Mouse (Mus musculus) liver, embryonic 16.5 days (tissue): ENCODE measurements around the gene Elmod1. TPM values are rescaled to one million over a fixed set of nuclear protein-coding genes. Genes with fewer than 3 reads are reported as not detected.
"Not testable (repeated sequence)": the region's sequence is repeated elsewhere in the genome, so short reads cannot be mapped to it uniquely, and the experiment has no call there.

Experiments used
- ATAC-seq: fragments of 200-750 bp; cut with Nextera tagmentation; 2 replicates; pipeline ENCODE4 v1.8.0; 2017; ENCODE audit warnings: low read depth, mild to moderate bottlenecking, moderate number of reproducible peaks, moderate library complexity
- H3K27ac ChIP-seq: fragments of 300-500 bp; sonication (generic); 2 replicates; pipeline ENCODE4 v1.5.1; 2014; ENCODE audit warnings: mild to moderate bottlenecking, low read length
- H3K27me3 ChIP-seq: fragments of 300-500 bp; sonication (generic); 2 replicates; pipeline ENCODE4 v1.6.1; 2014; ENCODE audit warnings: low read depth, low read length, mixed read lengths; ENCODE audit not compliant: control insufficient read depth, insufficient read depth
- H3K36me3 ChIP-seq: fragments of 300-500 bp; sonication (generic); 2 replicates; pipeline ENCODE4 v1.6.1; 2014; ENCODE audit warnings: mild to moderate bottlenecking; ENCODE audit not compliant: control insufficient read depth, insufficient read depth
- H3K4me1 ChIP-seq: fragments of 300-500 bp; sonication (generic); 2 replicates; pipeline ENCODE4 v1.6.1; 2014; ENCODE audit warnings: low read depth, low read length, mixed read lengths; ENCODE audit not compliant: control insufficient read depth
- H3K4me2 ChIP-seq: fragments of 300-500 bp; sonication (generic); 2 replicates; pipeline ENCODE4 v1.6.1; 2014; ENCODE audit warnings: low read depth, low read length, mixed read lengths
- H3K4me3 ChIP-seq: fragments of 300-500 bp; sonication (generic); 2 replicates; pipeline ENCODE4 v1.5.1; 2014; ENCODE audit warnings: low read depth, mild to moderate bottlenecking, low read length
- H3K9ac ChIP-seq: fragments of 300-500 bp; sonication (generic); 2 replicates; pipeline ENCODE4 v1.6.1; 2014; ENCODE audit warnings: low read depth, low read length
- H3K9me3 ChIP-seq: fragments of 300-500 bp; sonication (generic); replicated peaks from 2 replicates; pipeline ENCODE4 v1.6.1; 2016; ENCODE audit warnings: low read length; ENCODE audit not compliant: control insufficient read depth
- whole genome bisulfite sequencing: fragments of 180-500 bp; shearing (Covaris S2); extraction: QIAGEN DNeasy Blood & Tissue Kit; methylation state at CpG from one replicate; pipeline ENCODE4 v1.1.7; 2014; ENCODE audit not compliant: insufficient replicate concordance; 5-methylcytosine and 5-hydroxymethylcytosine counted together
- polyA plus RNA-seq: library from polyadenylated mRNA; unstranded; fragments of >200 nt; fragmentation: Nextera tagmentation; extraction: Ambion mirVana; gene quantifications from 2 replicates; pipeline ENCODE4 v1.2.1, GENCODE M21; 2015

The Elmod1 gene
- polyA plus RNA-seq: 0.12 TPM in 1 of 2 replicates, not detected in the other

- no peaks in the 10 kb centered on the region for H3K4me1 ChIP-seq
- H3K27me3 ChIP-seq: peaks cover 32% of the 10 kb centered on the region
- H3K4me2 ChIP-seq: peak within 1 kb of the TSS; percentile 47
- ATAC-seq: no peak
- H3K9ac ChIP-seq: no peak within 1 kb of the TSS
- peak within 1 kb of the TSS; percentile 34 for H3K4me3 ChIP-seq
- H3K27ac ChIP-seq: no peak within 1 kb of the TSS
- H3K36me3 ChIP-seq: no peaks in the 10 kb centered on the region
- WGBS: under 1% methylated on average over 36 of the region's 36 CpGs
- no peaks in the 10 kb centered on the region for H3K9me3 ChIP-seq
Observed at GRCm38 (mm10) chr9:53975122-53975518, at the start of gene Elmod1. TSS of gene Elmod1 (minus strand) at chr9:53975301.

- WGBS: 31% methylated on average over 3 of the region's 3 CpGs
- H3K9me3 ChIP-seq: no peaks in the 10 kb centered on the region
- no peaks in the 10 kb centered on the region for H3K36me3 ChIP-seq
- H3K4me1 ChIP-seq: no peaks in the 10 kb centered on the region
- no peak overlapping the region for H3K27ac ChIP-seq
- no peak overlapping the region for H3K4me2 ChIP-seq
- no peak overlapping the region for H3K4me3 ChIP-seq
- no peaks in the 10 kb centered on the region for H3K27me3 ChIP-seq
- ATAC-seq: no peak
- H3K9ac ChIP-seq: no peak overlapping the region
Observed at GRCm38 (mm10) chr9:54022795-54023194, 47.7 kb upstream of the Elmod1 start.

- no peak overlapping the region for H3K9ac ChIP-seq
- H3K4me2 ChIP-seq: no peak overlapping the region
- 38% methylated on average over 1 of the region's 1 CpGs for WGBS
Observed at GRCm38 (mm10) chr9:53994528-53994927, 19.4 kb upstream of the Elmod1 start.

GRCm38 (mm10) chr9:53992567-53992966 is 17.5 kb upstream of the Elmod1 start:
- H3K27me3 ChIP-seq, ATAC-seq, H3K4me1 ChIP-seq, H3K36me3 ChIP-seq, H3K4me3 ChIP-seq, H3K9ac ChIP-seq, H3K27ac ChIP-seq, H3K4me2 ChIP-seq, H3K9me3 ChIP-seq: not testable (repeated sequence)

More at GRCm38 (mm10) chr9:53994528-53994927, 19.4 kb upstream of the Elmod1 start:
- Histone ChIP-seq H3K36me3 (no peaks in the 10 kb centered on the region), H3K27ac (no peak overlapping the region), H3K9me3 (no peaks in the 10 kb centered on the region), H3K27me3 (no peaks in the 10 kb centered on the region), H3K4me3 (no peak overlapping the region), H3K4me1 (no peaks in the 10 kb centered on the region)
- ATAC-seq: no peak

GRCm38 (mm10) chr9:53990921-53991320 is 15.8 kb upstream of the Elmod1 start:
- Histone ChIP-seq H3K4me3 (no peak overlapping the region), H3K9ac (no peak overlapping the region), H3K36me3 (no peaks in the 10 kb centered on the region), H3K27me3 (no peaks in the 10 kb centered on the region), H3K4me1 (no peaks in the 10 kb centered on the region), H3K4me2 (no peak overlapping the region), H3K9me3 (no peaks in the 10 kb centered on the region), H3K27ac (no peak overlapping the region)
- ATAC-seq: no peak
- 5% methylated on average over 3 of the region's 3 CpGs for WGBS

- Histone ChIP-seq H3K27me3 (no peaks in the 10 kb centered on the region), H3K4me1 (no peaks in the 10 kb centered on the region), H3K4me3 (no peak overlapping the region), H3K9ac (no peak overlapping the region), H3K27ac (no peak overlapping the region), H3K4me2 (no peak overlapping the region), H3K36me3 (no peaks in the 10 kb centered on the region), H3K9me3 (no peaks in the 10 kb centered on the region)
- ATAC-seq: no peak
- 29% methylated on average over 3 of the region's 3 CpGs for WGBS
Observed at GRCm38 (mm10) chr9:53986972-53987371, 11.9 kb upstream of the Elmod1 start.

GRCm38 (mm10) chr9:53984868-53985267 is 9.8 kb upstream of the Elmod1 start:
- H3K27me3 ChIP-seq: no peaks in the 10 kb centered on the region
- 33% methylated on average over 9 of the region's 9 CpGs for WGBS

GRCm38 (mm10) chr9:53974328-53975121 is 576 bp downstream of the Elmod1 start:
- Histone ChIP-seq H3K4me1 (no peaks in the 10 kb centered on the region), H3K27ac (no peak overlapping the region), H3K36me3 (no peaks in the 10 kb centered on the region), H3K4me3 (peak overlapping the region; percentile 34), H3K4me2 (peak overlapping the region; percentile 47), H3K9me3 (no peaks in the 10 kb centered on the region), H3K9ac (no peak overlapping the region), H3K27me3 (peaks cover 32% of the 10 kb centered on the region)
- whole genome bisulfite sequencing: 3% methylated on average over 42 of the region's 42 CpGs
- no peak for ATAC-seq

More at GRCm38 (mm10) chr9:53984868-53985267, 9.8 kb upstream of the Elmod1 start:
- Histone ChIP-seq H3K4me1 (no peaks in the 10 kb centered on the region), H3K27ac (no peak overlapping the region), H3K36me3 (no peaks in the 10 kb centered on the region), H3K4me3 (no peak overlapping the region), H3K9ac (no peak overlapping the region), H3K9me3 (no peaks in the 10 kb centered on the region), H3K4me2 (no peak overlapping the region)
- no peak for ATAC-seq

- H3K9me3 ChIP-seq: no peaks in the 10 kb centered on the region
- no peak overlapping the region for H3K4me2 ChIP-seq
- no peak overlapping the region for H3K9ac ChIP-seq
- ATAC-seq: no peak
- 20% methylated on average over 13 of the region's 13 CpGs for WGBS
- peaks cover 32% of the 10 kb centered on the region for H3K27me3 ChIP-seq
- no peak overlapping the region for H3K4me3 ChIP-seq
- H3K27ac ChIP-seq: no peak overlapping the region
- H3K4me1 ChIP-seq: no peaks in the 10 kb centered on the region
- no peaks in the 10 kb centered on the region for H3K36me3 ChIP-seq
Observed at GRCm38 (mm10) chr9:53973929-53974327, 1.2 kb downstream of the Elmod1 start.
